Mouse (Mus musculus): ENCODE measurements at regions not wholly inside any gene's neighbourhood (a gene's known extent, or its start where the extent isn't known, plus 50 kb on each side); places are given as distances from the start of the nearest gene placed in this dataset.

- Histone ChIP-seq H3K27me3 (ENCODE audit: control insufficient read depth, insufficient read depth, low read length) (no peaks in the 10 kb centered on the region), H3K36me3 (replicated peaks; ENCODE audit: control insufficient read depth, insufficient read depth, low read length) (no peaks in the 10 kb centered on the region), H3K9me3 (replicated peaks; ENCODE audit: control insufficient read depth, low read length) (no peaks in the 10 kb centered on the region), H3K27ac (ENCODE audit: low read depth) (no peak overlapping the region), H3K4me3 (ENCODE audit: low read depth, low read length) (no peak overlapping the region), H3K4me2 (ENCODE audit: low read depth, low read length) (no peak overlapping the region), H3K4me1 (ENCODE audit: control insufficient read depth, insufficient read depth) (no peaks in the 10 kb centered on the region), H3K9ac (replicated peaks; ENCODE audit: low read depth, low read length) (no peak overlapping the region)
- WGBS, result 86% methylated on average over 1 of the region's 1 CpGs
- ATAC-seq (ENCODE audit: insufficient read depth, low read depth) (no peak), DNase-seq (ENCODE audit: low spot score) (no peak)
- TF ChIP-seq CTCF (IDR thresholded peaks at IDR 0.05; ENCODE audit: low read depth) (peak; percentile 39), EP300 (IDR thresholded peaks at IDR 0.05; ENCODE audit: low read depth) (no peak)
Observed at GRCm38 (mm10) chr2:170237959-170238358, 90.1 kb upstream of the Zfp217 start.

DNA sequence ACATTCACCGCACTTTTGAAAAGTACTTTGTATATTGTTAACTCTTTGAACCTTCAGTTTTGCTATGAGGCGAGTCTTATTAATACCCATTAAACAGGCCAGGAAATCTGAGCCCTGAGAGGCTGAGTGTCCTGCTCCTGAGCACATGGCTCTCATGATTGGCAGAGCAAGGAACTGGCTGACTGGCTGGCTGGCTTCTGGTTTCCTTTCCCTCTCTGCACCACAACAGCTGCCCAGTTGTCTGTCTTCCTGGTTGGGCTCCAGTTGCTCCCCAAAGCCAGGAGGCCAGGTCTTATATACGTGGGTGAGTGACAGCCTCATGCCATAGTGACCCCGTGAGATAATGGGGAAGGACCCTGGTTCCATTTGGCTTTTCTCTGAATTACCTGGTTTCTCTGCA, 85.5 kb upstream of the Zfp217 start:
- Histone ChIP-seq H3K9ac (replicated peaks; ENCODE audit: low read depth, low read length) (no peak overlapping the region), H3K27me3 (ENCODE audit: control insufficient read depth, insufficient read depth, low read length) (no peaks in the 10 kb centered on the region), H3K9me3 (replicated peaks; ENCODE audit: control insufficient read depth, low read length) (no peaks in the 10 kb centered on the region), H3K4me2 (ENCODE audit: low read depth, low read length) (no peak overlapping the region), H3K4me1 (ENCODE audit: control insufficient read depth, insufficient read depth) (no peaks in the 10 kb centered on the region), H3K4me3 (ENCODE audit: low read depth, low read length) (no peak overlapping the region), H3K27ac (ENCODE audit: low read depth) (no peak overlapping the region), H3K36me3 (replicated peaks; ENCODE audit: control insufficient read depth, insufficient read depth, low read length) (no peaks in the 10 kb centered on the region)
- 69% methylated on average over 4 of the region's 4 CpGs for WGBS
- ATAC-seq (ENCODE audit: insufficient read depth, low read depth) (no peak), DNase-seq (ENCODE audit: low spot score) (no peak)
- TF ChIP-seq CTCF (IDR thresholded peaks at IDR 0.05; ENCODE audit: low read depth) (no peak), EP300 (IDR thresholded peaks at IDR 0.05; ENCODE audit: low read depth) (no peak)

DNA sequence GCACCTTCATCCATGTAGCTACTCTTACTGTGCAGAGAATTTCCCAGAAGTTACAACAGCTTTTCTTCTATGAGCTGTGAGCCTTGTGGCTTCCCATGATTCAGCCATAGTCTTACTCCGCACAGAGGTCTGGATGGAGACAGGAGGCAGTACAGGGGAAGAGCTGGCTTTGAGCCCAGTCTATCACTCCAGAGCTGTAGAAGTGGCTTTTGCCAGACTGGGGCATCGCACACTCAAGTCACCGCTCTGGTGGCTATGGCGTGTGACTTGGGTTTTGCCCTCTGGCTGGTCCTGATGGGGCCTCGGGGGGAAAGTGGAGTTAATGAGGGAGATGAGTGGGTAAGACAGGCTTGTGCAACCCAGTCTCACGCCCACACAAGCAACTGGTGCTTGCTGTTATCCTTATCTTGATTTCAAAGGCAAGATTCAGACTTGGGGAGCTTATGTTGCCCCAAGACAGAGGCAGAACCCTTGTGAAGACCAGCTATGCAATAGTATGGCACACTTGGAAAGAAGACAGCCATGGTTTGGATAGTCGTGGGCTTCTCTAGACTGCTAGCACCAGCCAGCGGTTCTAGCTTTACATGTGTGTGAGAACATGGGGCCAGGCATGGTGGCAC, 81.7 kb upstream of the Zfp217 start:
- ATAC-seq (ENCODE audit: insufficient read depth, low read depth), result peak; percentile 78
- Histone ChIP-seq H3K27me3 (ENCODE audit: control insufficient read depth, insufficient read depth, low read length) (no peaks in the 10 kb centered on the region), H3K9ac (replicated peaks; ENCODE audit: low read depth, low read length) (no peak overlapping the region), H3K36me3 (replicated peaks; ENCODE audit: control insufficient read depth, insufficient read depth, low read length) (no peaks in the 10 kb centered on the region), H3K27ac (ENCODE audit: low read depth) (no peak overlapping the region), H3K4me1 (ENCODE audit: control insufficient read depth, insufficient read depth) (no peaks in the 10 kb centered on the region), H3K4me2 (ENCODE audit: low read depth, low read length) (no peak overlapping the region), H3K9me3 (replicated peaks; ENCODE audit: control insufficient read depth, low read length) (no peaks in the 10 kb centered on the region), H3K4me3 (ENCODE audit: low read depth, low read length) (no peak overlapping the region)
- WGBS, result 58% methylated on average over 8 of the region's 8 CpGs
- no peak for TF ChIP-seq EP300 (IDR thresholded peaks at IDR 0.05; ENCODE audit: low read depth)
- TF ChIP-seq CTCF (IDR thresholded peaks at IDR 0.05; ENCODE audit: low read depth), result no peak
- DNase-seq (ENCODE audit: low spot score), result peak; percentile 30

GRCm38 (mm10) chr2:170228318-170228994, 80.6 kb upstream of the Zfp217 start:
- Histone ChIP-seq H3K4me3 (ENCODE audit: low read depth, low read length) (no peak overlapping the region), H3K9me3 (replicated peaks; ENCODE audit: control insufficient read depth, low read length) (no peaks in the 10 kb centered on the region), H3K4me1 (ENCODE audit: control insufficient read depth, insufficient read depth) (no peaks in the 10 kb centered on the region), H3K4me2 (ENCODE audit: low read depth, low read length) (no peak overlapping the region), H3K27ac (ENCODE audit: low read depth) (no peak overlapping the region), H3K9ac (replicated peaks; ENCODE audit: low read depth, low read length) (no peak overlapping the region), H3K36me3 (replicated peaks; ENCODE audit: control insufficient read depth, insufficient read depth, low read length) (no peaks in the 10 kb centered on the region), H3K27me3 (ENCODE audit: control insufficient read depth, insufficient read depth, low read length) (no peaks in the 10 kb centered on the region)
- ATAC-seq (ENCODE audit: insufficient read depth, low read depth) (no peak), DNase-seq (ENCODE audit: low spot score) (no peak)
- WGBS, result 84% methylated on average over 10 of the region's 10 CpGs
- no peak for TF ChIP-seq CTCF (IDR thresholded peaks at IDR 0.05; ENCODE audit: low read depth)
- no peak for TF ChIP-seq EP300 (IDR thresholded peaks at IDR 0.05; ENCODE audit: low read depth)

GRCm38 (mm10) chr2:170223872-170224271, 76.0 kb upstream of the Zfp217 start:
- ATAC-seq (ENCODE audit: insufficient read depth, low read depth), result no peak
- WGBS, result 82% methylated on average over 7 of the region's 7 CpGs
- H3K9ac ChIP-seq (replicated peaks; ENCODE audit: low read depth, low read length), result no peak overlapping the region
- H3K4me1 ChIP-seq (ENCODE audit: control insufficient read depth, insufficient read depth), result peaks cover 21% of the 10 kb centered on the region
- no peak overlapping the region for H3K4me3 ChIP-seq (ENCODE audit: low read depth, low read length)
- no peak overlapping the region for H3K27ac ChIP-seq (ENCODE audit: low read depth)
- no peak for DNase-seq (ENCODE audit: low spot score)
- no peaks in the 10 kb centered on the region for H3K36me3 ChIP-seq (replicated peaks; ENCODE audit: control insufficient read depth, insufficient read depth, low read length)
- no peak overlapping the region for H3K4me2 ChIP-seq (ENCODE audit: low read depth, low read length)
- H3K9me3 ChIP-seq (replicated peaks; ENCODE audit: control insufficient read depth, low read length), result no peaks in the 10 kb centered on the region
- TF ChIP-seq EP300 (IDR thresholded peaks at IDR 0.05; ENCODE audit: low read depth) (no peak), CTCF (IDR thresholded peaks at IDR 0.05; ENCODE audit: low read depth) (no peak)
- H3K27me3 ChIP-seq (ENCODE audit: control insufficient read depth, insufficient read depth, low read length), result no peaks in the 10 kb centered on the region

All from heart, postnatal 0 days (tissue).